Mouse (Mus musculus) ES-E14 (cell line): ENCODE measurements around the gene Tradd.

Experiments
- CHD2 ChIP-seq: IDR thresholded peaks from 2 replicates; pipeline ENCODE4 v1.6.1; 2014; ENCODE audit warnings: mild to moderate bottlenecking, low read depth, low read length, inconsistent platforms
- MAFK ChIP-seq: IDR thresholded peaks from 2 replicates; pipeline ENCODE4 v1.6.1; 2014; ENCODE audit warnings: mild to moderate bottlenecking, low read depth, low read length, inconsistent platforms; ENCODE audit not compliant: insufficient read depth
- ZNF384 ChIP-seq: IDR thresholded peaks from 2 replicates; pipeline ENCODE4 v1.6.1; 2012; ENCODE audit warnings: low read depth, low read length, inconsistent platforms

DNA sequence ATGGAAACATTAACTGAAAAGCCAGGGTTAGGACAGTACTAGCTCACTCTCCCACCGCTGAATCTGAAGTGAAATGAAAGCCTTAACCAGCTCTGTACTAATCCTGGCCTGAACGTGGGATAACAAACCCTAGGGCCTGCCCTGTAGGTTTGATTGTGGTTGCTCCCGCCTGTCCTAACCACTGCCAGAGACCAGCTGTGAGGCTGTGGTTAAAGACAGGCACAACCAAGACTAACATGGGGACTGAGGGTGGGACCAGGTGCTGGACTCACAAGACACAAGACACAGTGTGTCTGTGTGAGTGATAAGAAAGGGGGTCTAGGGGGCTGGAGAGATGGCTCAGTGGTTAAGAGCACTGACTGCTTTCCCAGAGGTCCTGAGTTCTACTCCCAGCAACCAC, 16.2 kb upstream of the Tradd start:
- TF ChIP-seq ZNF384 (no peak), CHD2 (no peak), MAFK (no peak)
